Mouse (Mus musculus): ENCODE measurements around the gene Prdm5.
A peak's percentile ranks its signal among the peaks of the same experiment; 100 is the strongest.

Gene Prdm5

GRCm38 (mm10) chr6:65932776-65933175 is 154.0 kb downstream of the Prdm5 start:
- no peak for DNase-seq (ENCODE audit: low spot score)

DNA sequence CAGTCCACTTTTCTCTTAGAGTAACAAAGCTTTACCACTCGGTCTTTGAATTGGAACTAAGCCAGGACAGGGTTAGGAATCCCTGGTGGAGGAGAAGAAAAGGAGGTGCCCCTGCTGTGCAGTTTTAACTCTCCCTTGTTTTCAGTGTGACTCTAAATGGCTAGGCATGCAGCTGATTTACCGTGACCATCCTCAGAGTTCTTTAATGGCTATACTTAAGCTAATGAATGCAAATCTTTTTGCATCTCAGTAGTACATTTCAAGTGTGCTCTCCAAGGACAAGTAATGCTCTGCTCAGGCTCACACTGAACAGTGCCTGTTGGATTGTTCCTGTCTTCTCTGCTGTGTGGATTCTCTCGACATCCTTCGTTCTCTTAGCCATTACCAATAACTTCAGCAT is 154.4 kb downstream of the Prdm5 start:
- no peak for DNase-seq (ENCODE audit: low spot score)

GRCm38 (mm10) chr6:65935566-65936281 is 156.9 kb downstream of the Prdm5 start:
- DNase-seq (ENCODE audit: low spot score) = no peak

DNA sequence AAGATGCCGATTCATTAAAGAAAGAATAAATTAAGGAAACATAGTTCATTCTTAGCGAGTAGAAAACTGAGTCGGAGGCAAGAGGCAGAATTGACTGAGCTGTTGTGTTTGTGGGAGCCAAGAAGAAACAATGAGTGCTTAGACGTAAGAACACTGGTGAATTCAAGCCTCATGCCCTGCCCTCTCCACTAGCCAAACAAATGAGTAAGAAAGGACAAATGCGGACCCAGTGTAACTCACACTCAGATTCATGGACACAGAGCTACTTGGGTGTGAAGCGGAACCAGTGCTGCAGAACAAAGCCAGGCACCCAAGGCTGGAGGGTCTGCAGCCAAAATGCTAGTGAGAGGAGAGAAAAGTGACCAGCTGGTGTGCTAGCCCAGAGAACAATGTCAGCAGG is 171.7 kb downstream of the Prdm5 start:
- no peak for DNase-seq (ENCODE audit: low spot score)

DNA sequence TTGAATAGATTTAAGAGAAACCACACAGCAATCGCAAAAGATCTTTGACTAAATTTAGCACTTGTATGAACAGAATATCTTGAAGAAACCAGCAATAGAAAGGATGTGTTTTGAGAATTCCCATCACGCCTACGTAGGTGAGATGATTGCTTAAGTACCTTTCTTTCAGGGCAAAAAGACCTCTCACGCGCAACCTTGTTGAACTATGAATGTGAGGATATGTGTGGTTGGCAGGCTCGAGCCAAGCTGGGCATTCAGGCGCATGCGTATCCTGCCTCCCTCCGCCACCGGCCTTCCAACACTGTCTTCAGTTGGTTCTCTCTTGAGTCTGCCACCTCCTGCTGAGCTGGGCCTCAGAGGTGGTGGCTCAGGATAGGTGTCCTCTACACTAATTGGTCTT is 173.5 kb downstream of the Prdm5 start, which contains the start of gene 4930544G11Rik:
TSS of gene 4930544G11Rik (plus strand) at position 301 of the 400 bp plus-strand sequence.
- DNase-seq (ENCODE audit: low spot score) = peak; percentile 7

- DNase-seq (ENCODE audit: low spot score) = no peak
These were observed 190.8 kb downstream of the Prdm5 start for GRCm38 (mm10) chr6:65969386-65970111.

GRCm38 (mm10) chr6:65970410-65970809 is 191.6 kb downstream of the Prdm5 start:
- no peak for DNase-seq (ENCODE audit: low spot score)
